Mouse (Mus musculus) spleen, adult 18-20 months (tissue): ENCODE results near the gene Pbld2.

Experiments
- DNase-seq, 2 experiments: peaks; one replicate each; pipeline ENCODE4 v3.0.0; 2022; ENCODE audit warnings: mixed read lengths in 2 of 2

The Pbld2 gene

GRCm38 (mm10) chr10:63063365-63063764, 39.2 kb downstream of the Pbld2 start:
- DNase-seq, result no peak

GRCm38 (mm10) chr10:63064516-63064915, 40.4 kb downstream of the Pbld2 start:
- DNase-seq, result no peak

GRCm38 (mm10) chr10:63065561-63065960, 41.4 kb downstream of the Pbld2 start:
- DNase-seq, result no peak

- DNase-seq, result peak; percentile 64 to 72
Measured at GRCm38 (mm10) chr10:63065988-63066387, 41.9 kb downstream of the Pbld2 start.

GRCm38 (mm10) chr10:63086304-63086703, 62.2 kb downstream of the Pbld2 start:
- no peak for DNase-seq

- DNase-seq, result peak; percentile 13 to 17
Measured at GRCm38 (mm10) chr10:63089103-63089757, 65.1 kb downstream of the Pbld2 start.

DNA sequence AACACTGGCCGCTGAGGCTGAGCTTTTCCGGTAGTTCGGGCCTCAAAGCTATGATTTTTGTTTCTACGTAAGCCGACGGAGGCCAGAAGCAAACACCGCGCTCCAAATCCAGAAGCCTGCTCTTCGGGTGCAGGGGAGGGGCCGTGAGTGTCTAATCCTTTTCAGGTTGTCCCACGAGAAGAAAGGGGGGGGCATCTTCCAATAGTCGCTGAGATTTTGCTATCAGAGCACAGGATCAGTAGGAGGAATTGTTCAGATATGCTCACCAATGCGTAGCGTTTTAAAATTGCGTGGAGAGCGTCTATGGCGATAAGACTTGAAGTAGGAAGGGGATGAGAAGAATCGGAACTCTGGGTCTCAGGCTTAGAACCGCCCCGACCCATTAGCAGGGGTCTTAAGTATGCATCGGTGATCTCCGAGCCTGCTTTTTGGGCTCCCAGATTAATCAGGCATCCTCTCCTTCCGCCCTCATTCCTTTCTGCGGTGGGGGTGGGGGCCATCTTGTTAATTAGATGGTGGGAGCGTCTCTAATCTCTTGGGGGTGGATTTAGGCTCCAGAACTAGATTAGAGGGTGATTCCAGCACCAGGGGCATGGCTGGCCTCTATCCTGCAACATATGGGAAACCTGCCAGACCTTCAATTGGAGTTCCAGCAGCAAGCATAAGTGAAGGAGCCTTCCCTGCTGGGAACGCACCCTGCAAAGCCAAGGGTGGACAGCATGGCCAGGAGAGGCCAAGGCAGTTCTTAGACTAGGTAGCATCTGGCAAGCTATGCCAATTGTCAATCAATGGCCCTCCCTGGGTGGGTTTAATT, 65.8 kb downstream of the Pbld2 start:
- DNase-seq, result peak in 1 of 2 experiments; percentile 7

- no peak for DNase-seq
Measured at GRCm38 (mm10) chr10:63091915-63092314, 67.8 kb downstream of the Pbld2 start.

- no peak for DNase-seq
Measured at GRCm38 (mm10) chr10:63092616-63093550, 68.8 kb downstream of the Pbld2 start.

- DNase-seq, result no peak
Measured at GRCm38 (mm10) chr10:63096757-63097156, 72.6 kb downstream of the Pbld2 start.

- DNase-seq, result no peak
Measured at GRCm38 (mm10) chr10:63098191-63098590, 74.1 kb downstream of the Pbld2 start.

DNA sequence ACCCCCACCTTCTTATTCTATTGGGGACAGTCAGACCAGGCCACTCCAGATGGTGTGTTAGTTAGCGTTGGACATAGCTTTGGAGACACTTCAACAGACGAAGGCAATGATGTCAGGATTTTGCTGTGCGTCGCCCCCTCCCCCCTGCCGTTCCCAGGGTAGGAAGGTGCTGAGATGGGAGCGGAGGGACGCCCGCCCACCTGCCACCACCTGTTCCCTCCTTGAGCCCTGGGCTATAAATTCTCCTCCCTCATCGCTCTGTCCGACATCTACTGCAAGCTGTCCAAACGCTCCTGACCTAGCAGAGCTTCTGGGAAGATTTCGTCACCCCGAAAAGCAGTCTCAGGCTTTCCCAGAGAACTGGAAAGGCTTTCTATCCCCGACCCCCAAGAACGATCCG, 75.4 kb downstream of the Pbld2 start, which contains the start of gene Atoh7:
Gene Atoh7, plus strand, starts transcription at position 131 of the 400 bp plus-strand sequence.
- no peak for DNase-seq

- DNase-seq, result peak in 1 of 2 experiments; percentile 10
Measured at GRCm38 (mm10) chr10:63099941-63100562, 75.9 kb downstream of the Pbld2 start.

- no peak for DNase-seq
Measured at GRCm38 (mm10) chr10:63100657-63101056, 76.5 kb downstream of the Pbld2 start.
